Mouse (Mus musculus) hindbrain, postnatal 0 days (tissue): ENCODE results near the gene Bcas1. TPM values are rescaled to one million over a fixed set of nuclear protein-coding genes. Genes with fewer than 3 reads are reported as not detected.

Source experiments
- ATAC-seq: fragments of 200-750 bp; cut with Nextera tagmentation; 2 replicates; pipeline ENCODE4 v1.8.0; 2017; ENCODE audit warnings: mild to moderate bottlenecking, moderate TSS enrichment, moderate library complexity
- DNase-seq: peaks from one replicate; pipeline ENCODE4 v3.0.0-alpha.2; 2015; ENCODE audit warnings: low spot score
- H3K27ac ChIP-seq: fragments of 300-500 bp; sonication (generic); 2 replicates; pipeline ENCODE4 v1.5.1; 2014; ENCODE audit warnings: mild to moderate bottlenecking
- H3K27me3 ChIP-seq: fragments of 300-500 bp; sonication (generic); 2 replicates; pipeline ENCODE4 v1.6.1; 2014; ENCODE audit warnings: low read length, mixed read lengths; ENCODE audit not compliant: insufficient read depth
- H3K36me3 ChIP-seq: fragments of 300-500 bp; sonication (generic); 2 replicates; pipeline ENCODE4 v1.6.1; 2014; ENCODE audit warnings: low read length, mixed read lengths; ENCODE audit not compliant: insufficient read depth
- H3K4me1 ChIP-seq: fragments of 300-500 bp; sonication (generic); 2 replicates; pipeline ENCODE4 v1.6.1; 2014; ENCODE audit warnings: antibody characterized with exemption, low read length, mixed read lengths; ENCODE audit not compliant: insufficient read depth
- H3K4me2 ChIP-seq: fragments of 300-500 bp; sonication (generic); 2 replicates; pipeline ENCODE4 v1.6.1; 2014; ENCODE audit warnings: low read depth, mild to moderate bottlenecking, low read length, moderate library complexity, mixed read lengths
- H3K4me3 ChIP-seq: fragments of 300-500 bp; sonication (generic); 2 replicates; pipeline ENCODE4 v1.5.1; 2014; ENCODE audit warnings: low read length
- H3K9ac ChIP-seq: fragments of 300-500 bp; sonication (generic); replicated peaks from 2 replicates; pipeline ENCODE4 v1.6.1; 2014; ENCODE audit warnings: mild to moderate bottlenecking, low read length, moderate library complexity, mixed read lengths
- H3K9me3 ChIP-seq: fragments of 300-500 bp; sonication (generic); 2 replicates; pipeline ENCODE4 v1.6.1; 2016; ENCODE audit warnings: low read length, mixed read lengths
- CTCF ChIP-seq: IDR thresholded peaks from 2 replicates; pipeline ENCODE4 v1.5.1; 2016; ENCODE audit warnings: antibody characterized with exemption, control low read depth, low read depth
- WGBS: fragments of 180-500 bp; shearing (Covaris S2); extraction: QIAGEN DNeasy Blood & Tissue Kit; methylation state at CpG from one replicate; pipeline ENCODE4 v1.1.7; 2014; 5-methylcytosine and 5-hydroxymethylcytosine counted together
- polyA plus RNA-seq: library from polyadenylated mRNA; unstranded; fragments of >200 nt; fragmentation: Nextera tagmentation; extraction: Ambion mirVana; gene quantifications from 2 replicates; pipeline ENCODE4 v1.2.1, GENCODE M21; 2015
- total RNA-seq: library from RNA; depleted of rRNA; stranded (reverse); fragments of >200 nt; gene quantifications from 2 replicates; pipeline ENCODE4 v1.2.3, GENCODE M21; 2014; rRNA removed

Bcas1 gene
- total RNA-seq (22.6 and 40.6 TPM in 2 replicates), polyA plus RNA-seq (34.6 and 41.3 TPM in 2 replicates)

- Histone ChIP-seq H3K27ac (no peak within 1 kb of the TSS), H3K9me3 (no peaks in the 10 kb centered on the region), H3K9ac (no peak within 1 kb of the TSS), H3K36me3 (no peaks in the 10 kb centered on the region), H3K27me3 (no peaks in the 10 kb centered on the region), H3K4me3 (no peak within 1 kb of the TSS), H3K4me2 (no peak within 1 kb of the TSS), H3K4me1 (no peaks in the 10 kb centered on the region)
- no peak for TF ChIP-seq CTCF
- ATAC-seq (no peak), DNase-seq (no peak)
- WGBS: 74% methylated on average over 8 of the region's 8 CpGs
These were observed at the start of gene Bcas1 for GRCm38 (mm10) chr2:170427704-170428103. Bcas1 (minus strand) TSS chr2:170427845.

DNA sequence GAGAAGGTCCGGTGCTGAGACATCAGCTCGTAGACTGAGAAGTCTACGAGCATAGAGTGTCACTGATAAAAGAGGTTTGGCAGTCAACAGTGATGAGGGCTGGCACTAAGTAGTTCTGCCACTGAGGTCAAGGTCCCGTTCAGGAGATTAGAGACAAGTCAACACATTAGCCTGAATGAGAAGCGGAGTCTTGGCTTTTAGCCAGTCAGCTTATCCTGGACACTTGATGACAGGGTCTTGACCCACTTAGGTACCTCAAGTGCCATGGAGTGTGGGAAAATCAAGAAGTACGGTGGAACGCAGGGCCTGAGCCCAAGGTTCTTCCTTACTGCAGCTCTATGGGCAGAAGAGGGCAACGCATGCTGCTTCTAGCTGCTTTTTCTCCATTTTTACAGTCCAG lies 49.0 kb upstream of the Bcas1 start:
- no peak for TF ChIP-seq CTCF
- Histone ChIP-seq H3K9ac (no peak overlapping the region), H3K27me3 (no peaks in the 10 kb centered on the region), H3K4me3 (no peak overlapping the region), H3K9me3 (no peaks in the 10 kb centered on the region), H3K4me2 (no peak overlapping the region), H3K4me1 (no peaks in the 10 kb centered on the region), H3K36me3 (no peaks in the 10 kb centered on the region), H3K27ac (no peak overlapping the region)
- DNase-seq (no peak), ATAC-seq (no peak)
- 71% methylated on average over 8 of the region's 8 CpGs for WGBS

GRCm38 (mm10) chr2:170476215-170476614 lies 48.6 kb upstream of the Bcas1 start:
- ATAC-seq (no peak), DNase-seq (no peak)
- Histone ChIP-seq H3K9me3 (no peaks in the 10 kb centered on the region), H3K27me3 (no peaks in the 10 kb centered on the region), H3K4me3 (no peak overlapping the region), H3K27ac (no peak overlapping the region), H3K4me1 (no peaks in the 10 kb centered on the region), H3K4me2 (no peak overlapping the region), H3K9ac (no peak overlapping the region), H3K36me3 (no peaks in the 10 kb centered on the region)
- 84% methylated on average over 11 of the region's 11 CpGs for WGBS
- TF ChIP-seq CTCF: peak; percentile 36; the same call in 1 of the 2 replicates

DNA sequence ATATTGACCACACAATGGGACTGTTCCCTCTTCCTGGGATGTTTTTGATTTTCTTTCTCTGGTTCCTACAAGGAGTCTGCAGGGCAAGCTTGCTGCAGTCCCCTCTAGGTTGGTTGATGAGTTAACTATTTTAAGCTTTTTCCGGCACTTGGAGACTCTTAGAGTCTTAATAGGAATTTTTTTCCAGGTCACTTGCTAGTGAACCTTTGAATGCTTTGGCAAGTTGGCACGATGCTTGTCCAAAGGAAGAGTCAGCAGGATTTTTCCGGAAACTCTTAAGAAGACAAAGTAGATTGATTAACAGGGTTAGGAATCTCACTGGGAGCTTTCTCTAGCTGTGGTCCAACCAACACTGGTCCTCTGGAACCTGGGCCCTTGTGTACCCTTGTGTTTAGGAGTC lies 47.5 kb upstream of the Bcas1 start:
- Histone ChIP-seq H3K27me3 (no peaks in the 10 kb centered on the region), H3K4me3 (no peak overlapping the region), H3K9me3 (no peaks in the 10 kb centered on the region), H3K4me2 (no peak overlapping the region), H3K27ac (no peak overlapping the region), H3K36me3 (no peaks in the 10 kb centered on the region), H3K4me1 (no peaks in the 10 kb centered on the region), H3K9ac (no peak overlapping the region)
- 38% methylated on average over 3 of the region's 3 CpGs for WGBS
- ATAC-seq (no peak), DNase-seq (no peak)
- no peak for TF ChIP-seq CTCF

DNA sequence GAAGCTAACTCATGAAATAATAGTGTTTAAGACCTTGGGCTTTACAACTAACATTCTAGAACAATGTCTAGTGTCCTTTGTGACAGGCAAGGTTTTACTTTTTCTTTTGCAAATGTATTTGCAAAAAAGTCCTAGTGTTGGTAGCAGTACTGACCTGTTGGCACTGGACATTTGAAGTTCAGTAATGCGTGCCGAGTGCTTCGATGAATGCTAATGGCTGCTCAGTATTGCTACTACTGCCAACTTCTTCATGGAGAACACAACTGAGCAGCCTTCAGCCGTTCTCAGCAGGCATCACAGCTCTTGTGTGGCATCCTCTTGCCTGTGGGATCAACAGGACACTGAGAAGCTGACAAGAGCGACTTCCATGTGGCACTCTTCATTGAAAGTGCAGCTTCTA lies 46.5 kb upstream of the Bcas1 start:
- 82% methylated on average over 5 of the region's 5 CpGs for WGBS
- ATAC-seq: no peak

GRCm38 (mm10) chr2:170470591-170470990 lies 42.9 kb upstream of the Bcas1 start:
- ATAC-seq: 0 out of 2 replicates have a peak, but pooled peaks have one; percentile 24
- WGBS: 79% methylated on average over 5 of the region's 5 CpGs
- DNase-seq: peak; percentile 33

More for the DNA sequence above, 46.5 kb upstream of the Bcas1 start:
- H3K4me2 ChIP-seq: no peak overlapping the region
- H3K9ac ChIP-seq: no peak overlapping the region
- no peak for TF ChIP-seq CTCF
- no peak overlapping the region for H3K4me3 ChIP-seq
- H3K27me3 ChIP-seq: no peaks in the 10 kb centered on the region
- no peaks in the 10 kb centered on the region for H3K36me3 ChIP-seq
- H3K9me3 ChIP-seq: no peaks in the 10 kb centered on the region
- H3K4me1 ChIP-seq: no peaks in the 10 kb centered on the region
- H3K27ac ChIP-seq: no peak overlapping the region
- no peak for DNase-seq

GRCm38 (mm10) chr2:170469616-170470308 lies 42.1 kb upstream of the Bcas1 start:
- H3K36me3 ChIP-seq: no peaks in the 10 kb centered on the region
- WGBS: 18% methylated on average over 10 of the region's 10 CpGs
- H3K9me3 ChIP-seq: no peaks in the 10 kb centered on the region
- H3K9ac ChIP-seq: no peak overlapping the region
- H3K4me3 ChIP-seq: no peak overlapping the region
- no peaks in the 10 kb centered on the region for H3K27me3 ChIP-seq
- peak; percentile 66; the same call in 1 of the 2 replicates for ATAC-seq
- DNase-seq: peak; percentile 61
- peak overlapping the region; percentile 23; the same call in 1 of the 2 replicates for H3K4me2 ChIP-seq
- H3K27ac ChIP-seq: no peak overlapping the region
- no peak for TF ChIP-seq CTCF
- no peaks in the 10 kb centered on the region for H3K4me1 ChIP-seq

More at GRCm38 (mm10) chr2:170470591-170470990, 42.9 kb upstream of the Bcas1 start:
- H3K4me2 ChIP-seq: no peak overlapping the region
- no peak overlapping the region for H3K27ac ChIP-seq
- H3K4me1 ChIP-seq: no peaks in the 10 kb centered on the region
- H3K4me3 ChIP-seq: no peak overlapping the region
- no peaks in the 10 kb centered on the region for H3K36me3 ChIP-seq
- H3K27me3 ChIP-seq: no peaks in the 10 kb centered on the region
- H3K9ac ChIP-seq: no peak overlapping the region
- TF ChIP-seq CTCF: no peak
- H3K9me3 ChIP-seq: no peaks in the 10 kb centered on the region
